Mouse (Mus musculus) liver, postnatal 0 days (tissue): ENCODE data around the gene Msln.

Source experiments
- CTCF ChIP-seq: sonication (generic); IDR thresholded peaks from 2 replicates; pipeline ENCODE4 v1.5.1; 2016; ENCODE audit warnings: antibody characterized with exemption, low read depth
- EP300 ChIP-seq: IDR thresholded peaks from 2 replicates; pipeline ENCODE4 v1.6.1; 2016; ENCODE audit warnings: antibody characterized with exemption, low read depth, mild to moderate bottlenecking

DNA sequence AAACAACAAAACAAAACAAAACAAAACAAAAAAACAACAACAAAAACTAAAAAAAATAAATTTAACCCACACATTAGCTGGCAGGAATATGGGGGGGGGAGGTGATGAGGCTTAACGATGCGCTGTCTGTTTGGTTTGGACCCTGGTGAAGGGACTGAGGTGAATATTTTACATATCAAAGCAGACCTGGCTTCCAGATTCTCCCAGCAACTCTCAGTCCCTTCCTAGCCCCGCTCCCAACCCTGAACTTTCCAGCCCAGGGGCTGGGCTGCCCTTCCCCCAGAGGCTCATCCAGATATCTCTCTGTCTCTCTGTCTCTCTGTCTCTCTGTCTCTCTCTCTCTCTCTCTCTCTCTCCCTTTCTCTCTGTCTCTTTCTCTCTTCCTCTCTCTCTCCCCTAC, 8.4 kb upstream of the Msln start:
- TF ChIP-seq CTCF: no peak
- TF ChIP-seq EP300: no peak
